Mouse (Mus musculus) testis, postnatal 14 days (tissue): ENCODE results near the gene Gm39566.
"Not testable (repeated sequence)": the region's sequence is repeated elsewhere in the genome, so short reads cannot be mapped to it uniquely, and the experiment has no call there.

Experiments used
- DNase-seq: peaks from one replicate; pipeline ENCODE4 v3.0.0; 2021; ENCODE audit warnings: low spot score

Gene Gm39566

GRCm38 (mm10) chr11:69815155-69815554, at the start of gene Gm39566:
Gm39566 (minus strand) TSS chr11:69815298.
- DNase-seq, result no peak

- no peak for DNase-seq
These were observed 49.2 kb upstream of the Gm39566 start for GRCm38 (mm10) chr11:69864138-69864860.

GRCm38 (mm10) chr11:69863729-69864128, 48.6 kb upstream of the Gm39566 start:
- DNase-seq, result not testable (repeated sequence)

- no peak for DNase-seq
These were observed 43.3 kb upstream of the Gm39566 start, which contains the start of gene Tnk1 for GRCm38 (mm10) chr11:69858113-69858998. Tnk1 (minus strand) TSS chr11:69858730.

GRCm38 (mm10) chr11:69855347-69855746, 40.2 kb upstream of the Gm39566 start:
- no peak for DNase-seq

GRCm38 (mm10) chr11:69854680-69855079, 39.6 kb upstream of the Gm39566 start:
- DNase-seq, result no peak

GRCm38 (mm10) chr11:69853994-69854393, 38.9 kb upstream of the Gm39566 start:
- no peak for DNase-seq

- DNase-seq, result no peak
These were observed 35.7 kb upstream of the Gm39566 start for GRCm38 (mm10) chr11:69850754-69851153.

GRCm38 (mm10) chr11:69849884-69850283, 34.8 kb upstream of the Gm39566 start:
- no peak for DNase-seq

- DNase-seq, result no peak
These were observed 34.0 kb upstream of the Gm39566 start for GRCm38 (mm10) chr11:69849128-69849527.

GRCm38 (mm10) chr11:69848021-69848420, 32.9 kb upstream of the Gm39566 start:
- DNase-seq, result no peak

GRCm38 (mm10) chr11:69846738-69847688, 31.9 kb upstream of the Gm39566 start:
- DNase-seq, result no peak

GRCm38 (mm10) chr11:69846198-69846680, 31.1 kb upstream of the Gm39566 start, which contains the start of gene Plscr3:
Plscr3 (plus strand) TSS chr11:69846376.
- DNase-seq, result peak; percentile 89

GRCm38 (mm10) chr11:69838714-69839104, 23.6 kb upstream of the Gm39566 start:
- DNase-seq, result no peak

GRCm38 (mm10) chr11:69837952-69838713, 23.0 kb upstream of the Gm39566 start, which contains the start of gene Tmem256:
Tmem256 (plus strand) TSS chr11:69838514.
- peak; percentile 94 for DNase-seq

- no peak for DNase-seq
These were observed 22.5 kb upstream of the Gm39566 start, which contains the start of gene Nlgn2 for GRCm38 (mm10) chr11:69837604-69837951. Nlgn2 (minus strand) TSS chr11:69837784.

- DNase-seq, result peak; percentile 41
These were observed 21.8 kb upstream of the Gm39566 start for GRCm38 (mm10) chr11:69836703-69837576.

- no peak for DNase-seq
These were observed 20.9 kb upstream of the Gm39566 start for GRCm38 (mm10) chr11:69835966-69836335.

GRCm38 (mm10) chr11:69835326-69835965, 20.3 kb upstream of the Gm39566 start:
- no peak for DNase-seq
